Mouse (Mus musculus) NIH3T3 (cell line): ENCODE data around the gene Npas3.

ENCODE experiments used
- DNase-seq: peaks from one replicate; pipeline ENCODE4 v3.0.0-alpha.2; 2012; ENCODE audit warnings: low read depth

Npas3 gene

DNA sequence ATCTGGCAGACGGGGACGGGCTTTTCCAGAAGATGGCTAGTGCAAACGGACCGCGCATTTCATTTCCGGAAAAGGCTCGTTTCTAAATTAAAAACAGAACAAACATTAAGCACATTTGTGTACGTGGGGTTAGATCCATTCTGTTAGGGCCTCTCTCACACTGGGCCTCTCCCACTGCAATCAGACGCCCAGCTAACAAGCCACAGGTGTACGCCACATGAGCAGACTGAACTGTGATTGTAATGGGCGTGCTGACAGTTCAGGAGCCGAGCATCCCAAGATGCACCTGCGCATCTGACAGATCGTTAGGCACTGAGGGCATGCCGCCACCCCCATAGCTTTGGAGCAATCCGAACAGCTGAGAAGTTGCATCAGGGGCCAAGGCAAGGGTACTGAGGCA, 816.5 kb downstream of the Npas3 start:
- DNase-seq = no peak

DNA sequence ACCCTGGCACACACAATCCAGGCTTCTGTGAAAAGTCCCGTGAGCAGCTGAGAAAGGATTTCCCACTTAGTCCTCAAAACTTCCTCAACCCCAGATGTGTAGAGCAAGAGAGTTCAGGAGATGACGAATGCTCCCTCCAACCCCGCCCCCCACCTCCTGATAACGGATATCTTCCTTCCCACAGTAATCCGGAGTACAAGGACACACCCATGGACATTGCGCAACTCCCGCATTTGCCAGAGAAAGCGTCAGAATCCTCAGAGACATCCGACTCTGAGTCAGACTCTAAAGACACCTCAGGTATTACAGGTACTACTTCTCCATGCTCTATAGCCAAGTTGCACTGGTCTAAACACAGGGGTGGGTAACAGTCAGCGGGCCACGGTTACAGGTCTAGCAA, 817.1 kb downstream of the Npas3 start:
- DNase-seq = no peak

DNA sequence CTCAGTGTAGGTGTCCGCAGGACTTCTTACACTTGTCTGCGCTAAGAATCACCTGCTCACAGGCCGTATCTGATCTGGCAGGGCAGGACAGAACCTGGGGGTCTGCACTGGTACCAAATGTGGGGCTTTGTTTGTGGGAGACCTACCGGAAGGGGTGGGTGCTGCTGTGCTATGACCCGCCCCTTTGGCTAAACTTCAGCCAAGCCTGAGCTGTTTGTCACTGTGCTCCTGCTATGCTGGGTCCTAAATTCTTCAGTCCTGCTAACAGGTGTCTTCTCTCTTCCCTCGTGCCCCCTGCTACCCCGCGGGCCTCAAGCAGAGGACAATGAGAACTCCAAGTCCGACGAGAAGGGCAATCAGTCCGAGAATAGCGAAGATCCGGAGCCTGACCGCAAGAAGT, 818.9 kb downstream of the Npas3 start:
- DNase-seq = no peak

DNA sequence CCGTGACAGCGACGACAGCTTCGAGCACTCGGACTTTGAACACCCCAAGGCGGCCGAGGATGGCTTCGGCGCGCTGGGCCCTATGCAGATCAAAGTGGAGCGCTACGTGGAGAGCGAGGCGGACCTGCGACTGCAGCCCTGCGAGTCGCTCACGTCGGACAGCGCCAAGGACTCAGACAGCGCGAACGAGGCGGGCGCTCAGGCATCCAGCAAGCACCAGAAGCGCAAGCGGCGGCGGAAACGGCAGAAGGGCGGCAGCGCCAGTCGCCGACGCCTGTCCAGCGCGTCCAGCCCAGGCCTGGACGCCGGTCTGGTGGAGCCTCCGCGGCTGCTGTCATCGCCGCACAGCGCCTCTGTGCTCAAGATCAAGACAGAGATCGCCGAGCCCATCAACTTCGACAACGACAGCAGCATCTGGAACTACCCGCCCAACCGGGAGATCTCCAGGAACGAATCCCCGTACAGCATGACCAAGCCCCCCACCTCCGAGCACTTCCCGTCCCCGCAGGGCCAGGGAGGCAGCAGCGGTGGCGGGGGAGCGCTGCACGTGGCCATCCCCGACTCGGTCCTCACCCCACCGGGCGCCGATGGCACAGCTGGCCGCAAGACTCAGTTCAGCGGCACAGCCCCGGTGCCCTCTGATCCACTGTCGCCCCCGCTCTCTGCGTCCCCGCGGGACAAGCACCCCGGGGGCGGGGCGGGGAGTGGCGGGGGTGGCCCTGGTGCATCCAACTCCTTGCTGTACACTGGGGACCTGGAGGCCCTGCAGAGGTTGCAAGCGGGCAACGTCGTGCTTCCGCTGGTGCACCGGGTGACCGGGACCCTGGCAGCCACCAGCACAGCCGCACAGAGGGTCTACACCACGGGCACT, 819.6 kb downstream of the Npas3 start:
- DNase-seq = no peak

DNA sequence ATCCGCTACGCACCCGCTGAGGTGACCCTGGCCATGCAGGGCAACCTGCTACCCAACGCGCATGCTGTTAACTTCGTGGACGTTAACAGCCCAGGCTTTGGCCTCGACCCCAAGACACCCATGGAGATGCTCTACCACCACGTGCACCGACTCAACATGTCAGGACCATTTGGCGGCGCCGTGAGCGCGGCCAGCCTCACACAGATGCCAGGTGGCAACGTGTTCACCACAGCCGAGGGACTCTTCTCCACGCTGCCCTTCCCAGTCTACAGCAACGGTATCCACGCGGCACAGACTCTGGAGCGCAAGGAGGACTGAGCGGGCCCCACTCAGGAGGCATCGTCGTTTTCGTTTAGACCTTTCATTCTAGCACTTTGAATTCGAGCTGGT, 820.3 kb downstream of the Npas3 start:
- DNase-seq = no peak

DNA sequence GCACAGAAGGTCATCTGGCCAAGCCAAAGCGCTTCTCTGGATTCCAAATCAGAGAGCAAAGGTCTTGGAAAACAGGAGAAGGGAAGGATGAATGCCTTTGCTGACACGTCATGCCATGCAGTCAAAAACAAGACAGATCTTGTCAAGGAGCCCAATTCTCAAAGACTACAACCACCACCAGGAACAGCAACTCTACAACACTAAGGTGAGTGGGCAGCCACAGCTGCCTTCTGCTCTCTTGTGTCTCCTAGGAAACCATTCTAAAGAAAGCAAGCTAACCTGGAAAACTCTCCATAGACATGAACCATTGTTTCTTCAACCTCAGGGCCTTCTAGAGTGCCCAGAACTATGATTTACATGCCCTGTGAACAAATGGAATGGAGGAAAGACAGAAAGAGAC, 825.5 kb downstream of the Npas3 start:
- no peak for DNase-seq

DNA sequence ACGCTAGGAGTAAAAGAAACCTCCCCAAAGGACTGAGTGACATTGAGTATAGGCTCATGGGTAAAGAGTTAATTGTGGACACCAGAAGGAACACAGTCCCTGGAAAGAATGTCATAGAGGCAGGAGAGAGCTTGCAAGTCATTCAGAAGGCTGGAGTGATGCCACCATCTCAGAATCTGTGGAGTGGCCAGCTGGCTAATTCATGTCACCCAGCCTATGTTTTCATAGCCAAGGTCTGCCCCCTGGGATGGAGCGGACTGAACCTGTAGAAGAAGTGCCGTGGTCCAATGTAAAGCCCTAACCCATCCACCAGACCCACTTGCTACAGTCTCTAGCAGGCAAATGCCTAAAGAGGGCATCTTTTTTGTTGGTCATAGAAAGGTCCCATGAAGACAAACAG, 832.5 kb downstream of the Npas3 start:
- DNase-seq = no peak

DNA sequence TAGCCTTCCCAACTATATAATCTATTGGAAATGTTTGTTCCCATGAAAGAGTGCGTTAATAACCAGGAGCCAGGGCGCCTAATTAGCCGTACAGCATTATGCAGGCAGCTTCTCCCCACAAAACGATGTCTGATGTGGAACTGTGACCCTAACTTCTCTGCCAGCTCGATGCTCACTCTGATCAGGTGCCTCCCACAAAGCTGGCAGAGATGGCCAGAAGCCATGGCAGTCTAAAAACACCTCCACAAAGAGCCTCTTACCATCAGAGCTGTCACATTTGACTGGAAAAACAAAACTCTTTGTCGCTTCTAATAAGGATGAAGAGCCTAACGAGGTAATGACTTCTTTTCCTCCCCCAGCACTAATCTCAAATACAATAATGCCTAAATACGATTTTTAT, 845.3 kb downstream of the Npas3 start:
- no peak for DNase-seq

DNA sequence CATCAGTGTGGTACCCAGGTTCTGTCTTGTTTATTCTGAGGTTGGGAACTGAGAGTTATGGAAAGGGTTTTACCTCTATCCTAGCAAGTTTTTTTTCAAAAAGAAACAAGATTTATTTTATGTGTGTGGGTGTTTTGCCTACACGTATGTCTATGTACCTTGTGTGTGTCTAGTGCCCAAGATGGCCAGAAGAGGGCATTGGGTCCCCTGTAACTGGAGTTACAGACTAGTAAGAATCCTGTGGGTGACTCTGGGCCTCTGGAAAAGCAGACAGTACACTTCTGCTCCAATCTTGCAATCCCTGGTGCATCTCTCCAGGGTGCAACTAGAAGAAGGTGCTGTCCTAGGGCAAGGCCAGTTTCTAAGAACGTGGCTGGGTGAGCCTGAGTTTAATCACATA, 848.0 kb downstream of the Npas3 start:
- DNase-seq = peak; percentile 10

DNA sequence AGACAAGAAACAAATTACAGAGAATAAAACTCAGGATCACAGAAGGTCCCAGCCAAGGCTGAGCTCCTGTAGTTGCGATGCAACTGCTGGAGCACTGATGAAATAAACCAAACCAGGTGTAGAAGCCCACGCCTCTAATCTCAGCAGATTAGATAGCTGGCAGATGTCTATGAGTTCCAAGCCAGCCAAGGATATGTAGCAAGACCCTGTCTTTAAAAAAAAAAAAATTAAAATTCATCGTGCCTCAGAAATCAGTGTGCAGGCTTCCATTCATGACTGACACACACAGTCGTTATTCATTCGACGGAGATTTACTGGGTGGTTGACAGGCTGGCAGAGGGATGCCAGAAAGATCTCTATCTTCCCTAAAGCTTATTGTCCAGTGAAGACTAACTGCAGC, 849.7 kb downstream of the Npas3 start:
- DNase-seq = no peak

DNA sequence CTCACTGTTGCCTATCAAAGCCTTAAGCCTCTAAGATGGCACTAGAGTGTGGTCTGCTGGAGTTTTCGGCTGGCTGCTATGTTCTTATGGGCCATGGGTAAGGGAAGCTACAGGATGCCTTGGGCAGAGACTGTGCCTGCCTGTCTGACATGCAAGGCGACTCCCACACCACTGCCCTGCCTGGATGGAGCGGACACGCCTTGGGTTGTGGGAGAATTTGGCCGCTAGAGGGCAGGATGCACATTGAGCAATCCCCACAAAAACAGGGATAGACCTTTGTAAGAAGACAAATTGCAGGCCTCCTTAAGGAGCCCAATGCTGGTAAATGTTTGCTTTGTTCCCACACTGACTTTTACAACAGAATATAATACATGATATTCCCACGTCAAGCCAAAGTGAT, 850.3 kb downstream of the Npas3 start:
- peak; percentile 85 for DNase-seq

DNA sequence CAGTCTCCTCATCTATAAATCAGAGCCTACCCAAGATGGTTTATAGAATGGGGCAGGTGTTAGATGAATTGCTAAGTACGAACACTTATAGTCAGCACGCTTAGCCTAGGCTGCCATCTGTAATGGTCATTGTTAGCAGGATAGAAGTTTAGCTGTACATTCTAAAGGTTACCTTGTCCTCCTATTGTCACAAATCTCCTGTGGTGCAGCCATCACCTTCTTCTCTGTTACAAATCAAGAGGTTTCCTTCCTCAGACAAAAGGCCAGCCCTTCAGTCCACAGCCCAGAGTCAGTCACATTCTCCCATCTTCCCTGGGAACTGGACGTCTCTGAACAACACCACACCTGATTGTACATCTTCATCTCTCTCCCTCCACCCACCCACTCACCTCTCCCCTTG, 851.0 kb downstream of the Npas3 start:
- DNase-seq = no peak

DNA sequence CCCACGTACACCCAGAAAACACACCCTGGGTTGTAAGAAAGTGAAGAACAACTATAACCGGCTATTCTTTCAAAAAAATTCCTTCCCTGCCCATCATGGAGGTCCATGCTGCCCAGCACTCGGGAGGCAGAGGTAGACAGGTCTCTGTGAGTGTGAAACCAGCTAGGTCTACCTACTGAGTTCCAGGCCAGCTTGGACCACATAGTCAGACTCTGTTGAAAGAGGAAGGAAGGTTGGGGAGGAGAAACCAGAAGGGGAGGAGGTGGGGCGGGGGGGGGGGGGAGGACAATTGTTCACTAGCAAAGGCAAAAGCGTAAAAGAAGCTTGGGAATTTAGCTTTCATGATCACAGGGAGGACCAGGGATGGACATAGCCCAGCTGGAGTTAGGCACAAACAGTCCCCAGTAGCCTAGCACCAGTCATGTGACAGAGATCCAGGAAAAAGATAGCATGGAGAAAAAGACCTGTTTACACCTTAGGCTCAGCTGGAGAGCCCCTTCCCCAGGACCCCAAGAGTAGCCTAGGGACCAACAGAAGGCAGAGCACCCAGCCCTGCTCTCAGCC, 852.9 kb downstream of the Npas3 start:
- DNase-seq = no peak

DNA sequence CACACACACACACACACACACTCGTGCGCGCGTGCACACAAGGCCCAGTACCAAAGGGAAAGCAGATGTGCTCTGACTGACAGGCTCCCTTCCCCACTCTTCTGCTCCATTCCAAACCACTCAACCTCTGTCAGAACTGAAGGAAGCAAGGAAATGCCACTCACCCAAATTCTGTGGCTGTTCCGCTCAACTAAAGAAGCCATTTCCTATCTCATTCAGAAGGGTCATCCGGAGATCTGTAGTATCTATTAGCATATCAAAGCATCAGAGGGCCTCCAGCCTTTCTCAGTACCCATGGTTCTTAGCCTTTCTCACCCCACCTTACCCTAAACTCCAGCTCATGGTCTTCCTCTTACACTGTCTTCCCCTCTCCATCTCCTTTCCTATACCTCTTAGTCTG, 854.0 kb downstream of the Npas3 start:
- DNase-seq = no peak

DNA sequence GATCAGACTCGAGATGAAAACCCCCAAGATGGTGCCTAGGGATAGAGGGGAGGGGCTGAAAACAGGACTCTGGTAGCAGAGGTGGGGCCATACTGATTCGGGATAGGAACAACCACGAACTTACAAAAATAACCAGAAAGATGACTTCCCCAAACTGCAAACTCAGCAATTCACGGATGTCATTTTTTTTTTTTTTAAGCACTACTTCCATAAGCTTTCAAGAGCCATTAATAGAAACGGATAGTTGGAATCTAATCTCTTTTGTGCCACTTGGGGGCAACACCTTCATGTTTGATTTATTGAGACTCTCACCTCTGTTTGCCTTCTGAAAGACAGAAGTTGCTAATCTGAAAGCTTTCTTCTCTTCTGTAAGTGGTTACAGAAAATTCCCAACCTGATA, 857.1 kb downstream of the Npas3 start:
- DNase-seq = peak; percentile 22

DNA sequence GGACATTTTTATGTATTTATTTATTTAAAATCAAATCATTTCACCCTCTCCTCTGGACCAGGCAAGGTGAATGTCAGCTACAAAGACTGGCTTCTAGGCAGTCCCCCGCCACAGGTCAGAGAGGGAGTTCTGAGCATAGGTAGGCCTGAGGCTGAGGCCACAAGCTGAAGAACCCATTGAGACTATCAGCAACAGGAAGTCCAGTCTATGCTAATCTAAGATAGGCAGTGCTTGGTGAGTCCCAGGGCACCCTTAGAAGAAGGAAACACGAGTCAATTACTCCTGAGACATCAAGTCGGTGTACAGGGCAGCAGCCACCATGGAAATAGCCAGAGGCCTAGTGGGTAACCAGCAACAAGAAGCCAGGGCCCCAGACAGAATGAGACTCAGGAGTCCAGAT, 857.5 kb downstream of the Npas3 start:
- DNase-seq = no peak

DNA sequence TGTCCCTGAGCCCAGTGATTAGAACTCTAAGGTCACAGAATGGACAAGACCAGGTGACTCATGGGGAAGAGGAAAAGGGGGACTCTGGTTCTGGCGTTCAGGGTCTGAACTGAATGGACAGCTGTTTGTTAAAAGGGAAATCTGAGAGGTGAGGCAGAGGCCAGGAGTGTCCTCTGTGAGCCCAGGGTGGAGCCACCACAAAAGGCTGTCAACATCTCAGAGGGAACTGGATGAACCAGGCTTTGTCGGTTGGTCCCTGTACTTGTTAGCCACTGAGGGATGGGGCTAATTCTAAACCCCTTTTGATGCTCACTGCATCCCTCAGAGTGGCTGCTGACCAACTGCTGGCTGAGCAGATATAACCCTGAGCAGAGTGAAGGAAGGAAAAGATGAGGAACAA, 861.9 kb downstream of the Npas3 start:
- DNase-seq = no peak

DNA sequence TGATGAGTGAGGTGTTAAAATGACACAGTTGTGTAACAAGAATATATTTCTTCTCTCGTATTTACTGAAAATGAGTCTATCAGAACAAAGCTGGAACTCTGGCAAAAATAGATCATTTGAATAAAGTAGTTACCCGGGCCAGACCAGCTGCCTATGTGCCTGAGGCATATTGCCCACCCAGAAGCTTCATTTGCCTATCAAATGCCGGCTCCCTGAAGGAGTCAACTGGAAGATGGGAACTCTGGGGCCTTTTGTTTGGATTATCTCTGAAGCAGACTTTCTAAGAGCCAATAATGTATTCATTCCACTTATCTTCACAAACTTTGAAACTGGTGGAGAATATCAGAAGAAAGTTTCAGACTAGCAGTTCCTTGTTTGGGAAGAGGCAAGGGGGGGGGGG, 862.5 kb downstream of the Npas3 start:
- DNase-seq = no peak

DNA sequence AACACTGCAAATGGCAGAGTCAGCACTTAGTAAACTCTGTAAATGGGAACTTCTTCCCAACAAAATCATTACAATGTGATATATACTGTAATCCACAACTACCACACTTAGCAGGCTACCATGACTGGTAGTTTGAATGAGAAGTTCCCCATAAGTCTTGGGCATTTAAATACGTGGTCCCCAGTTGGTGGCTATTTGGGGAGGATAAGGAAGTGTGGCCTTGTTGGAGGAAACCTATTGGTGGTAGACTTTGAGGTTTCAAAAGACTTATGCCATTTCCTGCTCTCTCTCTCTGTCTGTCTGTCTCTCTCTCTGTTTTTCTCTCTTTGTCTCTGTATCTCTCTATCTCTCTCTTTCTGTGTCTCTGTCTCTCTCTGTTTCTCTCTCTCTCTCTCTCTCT, 871.9 kb downstream of the Npas3 start:
- no peak for DNase-seq

DNA sequence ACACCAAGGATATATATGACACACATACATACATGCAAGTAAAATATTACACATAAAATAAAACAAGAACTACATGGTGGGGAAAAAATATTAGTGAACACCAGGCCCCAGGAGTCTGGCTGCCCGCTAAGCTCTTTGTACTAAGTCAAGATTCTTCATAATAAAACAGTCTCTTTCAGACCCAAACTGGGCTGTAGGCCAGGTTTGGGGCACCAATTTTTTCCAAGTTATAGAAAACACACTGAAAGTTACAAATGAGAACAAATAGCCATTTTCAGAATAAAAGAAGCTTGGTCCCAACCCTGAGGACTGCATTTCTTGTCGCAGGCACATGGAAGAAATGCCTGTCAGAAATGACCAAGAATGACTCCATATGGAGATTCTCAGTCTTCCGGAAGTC, 872.8 kb downstream of the Npas3 start:
- DNase-seq = no peak
